Mouse (Mus musculus) hindbrain, postnatal 0 days (tissue): Measurements from ENCODE around the gene Xpa. TPM values are rescaled to one million over a fixed set of nuclear protein-coding genes. Genes with fewer than 3 reads are reported as not detected.

ENCODE experiments used
- ATAC-seq: fragments of 200-750 bp; cut with Nextera tagmentation; 2 replicates; pipeline ENCODE4 v1.8.0; 2017; ENCODE audit warnings: mild to moderate bottlenecking, moderate TSS enrichment, moderate library complexity
- DNase-seq: peaks from one replicate; pipeline ENCODE4 v3.0.0-alpha.2; 2015; ENCODE audit warnings: low spot score
- H3K27ac ChIP-seq: fragments of 300-500 bp; sonication (generic); 2 replicates; pipeline ENCODE4 v1.5.1; 2014; ENCODE audit warnings: mild to moderate bottlenecking
- H3K27me3 ChIP-seq: fragments of 300-500 bp; sonication (generic); 2 replicates; pipeline ENCODE4 v1.6.1; 2014; ENCODE audit warnings: low read length, mixed read lengths; ENCODE audit not compliant: insufficient read depth
- H3K36me3 ChIP-seq: fragments of 300-500 bp; sonication (generic); 2 replicates; pipeline ENCODE4 v1.6.1; 2014; ENCODE audit warnings: low read length, mixed read lengths; ENCODE audit not compliant: insufficient read depth
- H3K4me1 ChIP-seq: fragments of 300-500 bp; sonication (generic); 2 replicates; pipeline ENCODE4 v1.6.1; 2014; ENCODE audit warnings: antibody characterized with exemption, low read length, mixed read lengths; ENCODE audit not compliant: insufficient read depth
- H3K4me2 ChIP-seq: fragments of 300-500 bp; sonication (generic); 2 replicates; pipeline ENCODE4 v1.6.1; 2014; ENCODE audit warnings: low read depth, mild to moderate bottlenecking, low read length, moderate library complexity, mixed read lengths
- H3K4me3 ChIP-seq: fragments of 300-500 bp; sonication (generic); 2 replicates; pipeline ENCODE4 v1.5.1; 2014; ENCODE audit warnings: low read length
- H3K9ac ChIP-seq: fragments of 300-500 bp; sonication (generic); replicated peaks from 2 replicates; pipeline ENCODE4 v1.6.1; 2014; ENCODE audit warnings: mild to moderate bottlenecking, low read length, moderate library complexity, mixed read lengths
- H3K9me3 ChIP-seq: fragments of 300-500 bp; sonication (generic); 2 replicates; pipeline ENCODE4 v1.6.1; 2016; ENCODE audit warnings: low read length, mixed read lengths
- CTCF ChIP-seq: IDR thresholded peaks from 2 replicates; pipeline ENCODE4 v1.5.1; 2016; ENCODE audit warnings: antibody characterized with exemption, control low read depth, low read depth
- WGBS: fragments of 180-500 bp; shearing (Covaris S2); extraction: QIAGEN DNeasy Blood & Tissue Kit; methylation state at CpG from one replicate; pipeline ENCODE4 v1.1.7; 2014; 5-methylcytosine and 5-hydroxymethylcytosine counted together
- polyA plus RNA-seq: library from polyadenylated mRNA; unstranded; fragments of >200 nt; fragmentation: Nextera tagmentation; extraction: Ambion mirVana; gene quantifications from 2 replicates; pipeline ENCODE4 v1.2.1, GENCODE M21; 2015
- total RNA-seq: library from RNA; depleted of rRNA; stranded (reverse); fragments of >200 nt; gene quantifications from 2 replicates; pipeline ENCODE4 v1.2.3, GENCODE M21; 2014; rRNA removed

The Xpa gene
- total and polyA plus RNA-seq, 2 experiments from 2014 or later, result 18.9 to 35.9 TPM

GRCm38 (mm10) chr4:46117536-46117935, 78.6 kb downstream of the Xpa start:
- H3K36me3 ChIP-seq, result peaks cover 63% of the 10 kb centered on the region
- no peak overlapping the region for H3K27ac ChIP-seq
- no peaks in the 10 kb centered on the region for H3K27me3 ChIP-seq
- WGBS, result 95% methylated on average over 4 of the region's 4 CpGs
- H3K9ac ChIP-seq, result no peak overlapping the region
- no peak for DNase-seq
- H3K9me3 ChIP-seq, result no peaks in the 10 kb centered on the region
- no peaks in the 10 kb centered on the region for H3K4me1 ChIP-seq
- no peak for ATAC-seq
- no peak overlapping the region for H3K4me3 ChIP-seq
- no peak overlapping the region for H3K4me2 ChIP-seq
- TF ChIP-seq CTCF, result no peak

GRCm38 (mm10) chr4:46116544-46117175, 79.5 kb downstream of the Xpa start:
- 63% methylated on average over 10 of the region's 10 CpGs for WGBS
- TF ChIP-seq CTCF, result no peak
- ATAC-seq, result peak; percentile 73
- no peaks in the 10 kb centered on the region for H3K4me1 ChIP-seq
- H3K27ac ChIP-seq, result peak overlapping the region; percentile 60
- no peak overlapping the region for H3K4me3 ChIP-seq
- no peak overlapping the region for H3K9ac ChIP-seq
- peaks cover 55% of the 10 kb centered on the region for H3K36me3 ChIP-seq
- H3K27me3 ChIP-seq, result no peaks in the 10 kb centered on the region
- H3K4me2 ChIP-seq, result no peak overlapping the region
- peak; percentile 63 for DNase-seq
- H3K9me3 ChIP-seq, result no peaks in the 10 kb centered on the region

GRCm38 (mm10) chr4:46115308-46115707, 80.8 kb downstream of the Xpa start:
- TF ChIP-seq CTCF, result peak; percentile 15; the same call in 1 of the 2 replicates
- Histone ChIP-seq H3K36me3 (peaks cover 45% of the 10 kb centered on the region), H3K4me1 (no peaks in the 10 kb centered on the region), H3K4me2 (no peak overlapping the region), H3K27ac (no peak overlapping the region), H3K9me3 (no peaks in the 10 kb centered on the region), H3K9ac (no peak overlapping the region), H3K27me3 (no peaks in the 10 kb centered on the region), H3K4me3 (no peak overlapping the region)
- WGBS, result 63% methylated on average over 1 of the region's 1 CpGs
- ATAC-seq, result no peak
- no peak for DNase-seq

- WGBS, result 39% methylated on average over 3 of the region's 3 CpGs
- DNase-seq, result peak; percentile 40
- Histone ChIP-seq H3K9ac (no peak overlapping the region), H3K9me3 (no peaks in the 10 kb centered on the region), H3K4me2 (no peak overlapping the region), H3K27ac (no peak overlapping the region), H3K4me3 (no peak overlapping the region), H3K4me1 (no peaks in the 10 kb centered on the region), H3K27me3 (no peaks in the 10 kb centered on the region), H3K36me3 (peaks cover 19% of the 10 kb centered on the region)
- TF ChIP-seq CTCF, result no peak
- ATAC-seq, result peak; percentile 43; the same call in 1 of the 2 replicates
Measured at GRCm38 (mm10) chr4:46111361-46111760, 84.8 kb downstream of the Xpa start.

- DNase-seq, result no peak
- no peak overlapping the region for H3K4me2 ChIP-seq
- H3K4me1 ChIP-seq, result no peaks in the 10 kb centered on the region
- H3K36me3 ChIP-seq, result peaks cover 7% of the 10 kb centered on the region
- no peak overlapping the region for H3K27ac ChIP-seq
- H3K4me3 ChIP-seq, result no peak overlapping the region
- no peak for ATAC-seq
- 91% methylated on average over 8 of the region's 8 CpGs for WGBS
- TF ChIP-seq CTCF, result no peak
- no peak overlapping the region for H3K9ac ChIP-seq
- H3K9me3 ChIP-seq, result no peaks in the 10 kb centered on the region
- no peaks in the 10 kb centered on the region for H3K27me3 ChIP-seq
Measured at GRCm38 (mm10) chr4:46110084-46110483, 86.0 kb downstream of the Xpa start.

Other genes with a start within 250 kb of the Xpa start
- gene Tdrd7, start 231.0 kb downstream of the Xpa start, total RNA-seq, result 31.3 and 33.4 TPM in 2 replicates
- gene Tdrd7, start 231.0 kb downstream of the Xpa start, polyA plus RNA-seq, result 23.6 and 26.1 TPM in 2 replicates
- gene Tmod1, start 157.4 kb downstream of the Xpa start, total RNA-seq, result 0.58 and 1.3 TPM in 2 replicates
- gene Tmod1, start 157.4 kb downstream of the Xpa start, polyA plus RNA-seq, result 2.3 and 2.5 TPM in 2 replicates
- gene Ncbp1, start 57.7 kb downstream of the Xpa start, total RNA-seq, result 34.8 and 35.3 TPM in 2 replicates
- gene Ncbp1, start 57.7 kb downstream of the Xpa start, polyA plus RNA-seq, result 44.7 and 46.2 TPM in 2 replicates
- 20.2 and 25.5 TPM in 2 replicates for gene Tstd2, start 57.6 kb downstream of the Xpa start, total RNA-seq
- 18.5 and 22.4 TPM in 2 replicates for gene Tstd2, start 57.6 kb downstream of the Xpa start, polyA plus RNA-seq
- not detected in 2 replicates for gene Foxe1, start 147.3 kb upstream of the Xpa start, total RNA-seq
- gene Foxe1, start 147.3 kb upstream of the Xpa start, polyA plus RNA-seq, result not detected in 2 replicates
- gene Trmo, start 193.1 kb upstream of the Xpa start, total RNA-seq, result 8.2 and 9.2 TPM in 2 replicates
- gene Trmo, start 193.1 kb upstream of the Xpa start, polyA plus RNA-seq, result 3.9 and 5.6 TPM in 2 replicates
- not detected in 2 replicates for gene Hemgn, start 217.2 kb upstream of the Xpa start, total RNA-seq
- gene Hemgn, start 217.2 kb upstream of the Xpa start, polyA plus RNA-seq, result not detected in 2 replicates